Mouse (Mus musculus): Measurements from ENCODE around the gene Stk32c. TPM values are rescaled to one million over a fixed set of nuclear protein-coding genes. Genes with fewer than 3 reads are reported as not detected.

The Stk32c gene
- polyA plus RNA-seq, 1 experiment from 2014 or later: 0.07 TPM

GRCm38 (mm10) chr7:139233714-139234113, 20.6 kb upstream of the Stk32c start:
- Histone ChIP-seq H3K36me3 (ENCODE audit: control insufficient read depth, insufficient read depth) (no peaks in the 10 kb centered on the region), H3K9ac (ENCODE audit: low read length) (no peak overlapping the region), H3K27me3 (ENCODE audit: control insufficient read depth, insufficient read depth, low read length) (no peaks in the 10 kb centered on the region; the same call in 1 of the 2 replicates), H3K27ac (ENCODE audit: low read length) (peak overlapping the region; percentile 58), H3K9me3 (replicated peaks; ENCODE audit: control insufficient read depth, low read length) (no peaks in the 10 kb centered on the region), H3K4me3 (ENCODE audit: low read length) (no peak overlapping the region), H3K4me1 (ENCODE audit: control insufficient read depth, insufficient read depth, low read length) (peaks cover 34% of the 10 kb centered on the region), H3K4me2 (ENCODE audit: low read depth, low read length) (no peak overlapping the region)
- ATAC-seq (replicated peaks; ENCODE audit: extremely low read depth, insufficient read depth, low FRiP score): peak; percentile 81
- 1% methylated on average over 7 of the region's 7 CpGs for WGBS

GRCm38 (mm10) chr7:139230241-139230640, 17.1 kb upstream of the Stk32c start:
- Histone ChIP-seq H3K9ac (ENCODE audit: low read length) (no peak overlapping the region; the same call in 1 of the 2 replicates), H3K4me1 (ENCODE audit: control insufficient read depth, insufficient read depth, low read length) (peaks cover 52% of the 10 kb centered on the region), H3K36me3 (ENCODE audit: control insufficient read depth, insufficient read depth) (no peaks in the 10 kb centered on the region), H3K9me3 (replicated peaks; ENCODE audit: control insufficient read depth, low read length) (no peaks in the 10 kb centered on the region), H3K4me3 (ENCODE audit: low read length) (no peak overlapping the region), H3K27ac (ENCODE audit: low read length) (peak overlapping the region; percentile 78), H3K4me2 (ENCODE audit: low read depth, low read length) (no peak overlapping the region), H3K27me3 (ENCODE audit: control insufficient read depth, insufficient read depth, low read length) (no peaks in the 10 kb centered on the region; the same call in 1 of the 2 replicates)
- no peak for ATAC-seq (replicated peaks; ENCODE audit: extremely low read depth, insufficient read depth, low FRiP score)
- 68% methylated on average over 12 of the region's 12 CpGs for WGBS

GRCm38 (mm10) chr7:139229837-139230236, 16.7 kb upstream of the Stk32c start:
- H3K27me3 ChIP-seq (ENCODE audit: control insufficient read depth, insufficient read depth, low read length): no peaks in the 10 kb centered on the region; the same call in 1 of the 2 replicates
- ATAC-seq (replicated peaks; ENCODE audit: extremely low read depth, insufficient read depth, low FRiP score): no peak
- H3K4me1 ChIP-seq (ENCODE audit: control insufficient read depth, insufficient read depth, low read length): peaks cover 52% of the 10 kb centered on the region
- no peaks in the 10 kb centered on the region for H3K9me3 ChIP-seq (replicated peaks; ENCODE audit: control insufficient read depth, low read length)
- peak overlapping the region; percentile 78 for H3K27ac ChIP-seq (ENCODE audit: low read length)
- no peak overlapping the region; the same call in 1 of the 2 replicates for H3K9ac ChIP-seq (ENCODE audit: low read length)
- WGBS: 48% methylated on average over 5 of the region's 5 CpGs
- H3K4me2 ChIP-seq (ENCODE audit: low read depth, low read length): no peak overlapping the region
- H3K36me3 ChIP-seq (ENCODE audit: control insufficient read depth, insufficient read depth): no peaks in the 10 kb centered on the region
- no peak overlapping the region for H3K4me3 ChIP-seq (ENCODE audit: low read length)

GRCm38 (mm10) chr7:139228447-139229171, 15.5 kb upstream of the Stk32c start:
- Histone ChIP-seq H3K4me2 (ENCODE audit: low read depth, low read length) (peak overlapping the region; percentile 26; the same call in 1 of the 2 replicates), H3K27me3 (ENCODE audit: control insufficient read depth, insufficient read depth, low read length) (no peaks in the 10 kb centered on the region; the same call in 1 of the 2 replicates), H3K4me1 (ENCODE audit: control insufficient read depth, insufficient read depth, low read length) (peaks cover 41% of the 10 kb centered on the region), H3K4me3 (ENCODE audit: low read length) (no peak overlapping the region), H3K36me3 (ENCODE audit: control insufficient read depth, insufficient read depth) (no peaks in the 10 kb centered on the region), H3K9ac (ENCODE audit: low read length) (peak overlapping the region; percentile 28; the same call in 1 of the 2 replicates), H3K27ac (ENCODE audit: low read length) (peak overlapping the region; percentile 78), H3K9me3 (replicated peaks; ENCODE audit: control insufficient read depth, low read length) (no peaks in the 10 kb centered on the region)
- WGBS: 34% methylated on average over 6 of the region's 6 CpGs
- ATAC-seq (replicated peaks; ENCODE audit: extremely low read depth, insufficient read depth, low FRiP score): peak; percentile 75

GRCm38 (mm10) chr7:139226416-139226815, 13.3 kb upstream of the Stk32c start:
- no peak for ATAC-seq (replicated peaks; ENCODE audit: extremely low read depth, insufficient read depth, low FRiP score)
- no peaks in the 10 kb centered on the region for H3K27me3 ChIP-seq (ENCODE audit: control insufficient read depth, insufficient read depth, low read length)
- no peak overlapping the region for H3K4me2 ChIP-seq (ENCODE audit: low read depth, low read length)
- peaks cover 41% of the 10 kb centered on the region for H3K4me1 ChIP-seq (ENCODE audit: control insufficient read depth, insufficient read depth, low read length)
- H3K9me3 ChIP-seq (replicated peaks; ENCODE audit: control insufficient read depth, low read length): no peaks in the 10 kb centered on the region
- WGBS: 77% methylated on average over 7 of the region's 7 CpGs
- no peak overlapping the region for H3K9ac ChIP-seq (ENCODE audit: low read length)
- no peaks in the 10 kb centered on the region for H3K36me3 ChIP-seq (ENCODE audit: control insufficient read depth, insufficient read depth)
- H3K4me3 ChIP-seq (ENCODE audit: low read length): no peak overlapping the region
- no peak overlapping the region for H3K27ac ChIP-seq (ENCODE audit: low read length)

- Histone ChIP-seq H3K9ac (ENCODE audit: low read length) (no peak overlapping the region), H3K4me2 (ENCODE audit: low read depth, low read length) (no peak overlapping the region), H3K4me3 (ENCODE audit: low read length) (no peak overlapping the region), H3K27me3 (ENCODE audit: control insufficient read depth, insufficient read depth, low read length) (no peaks in the 10 kb centered on the region), H3K9me3 (replicated peaks; ENCODE audit: control insufficient read depth, low read length) (no peaks in the 10 kb centered on the region), H3K27ac (ENCODE audit: low read length) (peak overlapping the region; percentile 32), H3K36me3 (ENCODE audit: control insufficient read depth, insufficient read depth) (no peaks in the 10 kb centered on the region), H3K4me1 (ENCODE audit: control insufficient read depth, insufficient read depth, low read length) (peaks cover 34% of the 10 kb centered on the region)
- WGBS: 46% methylated on average over 8 of the region's 8 CpGs
- no peak for ATAC-seq (replicated peaks; ENCODE audit: extremely low read depth, insufficient read depth, low FRiP score)
These were observed 11.6 kb upstream of the Stk32c start for GRCm38 (mm10) chr7:139224725-139225124.

- H3K9me3 ChIP-seq (replicated peaks; ENCODE audit: control insufficient read depth, low read length): no peaks in the 10 kb centered on the region
- H3K4me2 ChIP-seq (ENCODE audit: low read depth, low read length): no peak overlapping the region
- H3K4me3 ChIP-seq (ENCODE audit: low read length): no peak overlapping the region
- 63% methylated on average over 1 of the region's 1 CpGs for WGBS
- 0 out of 2 replicates have a peak overlapping the region, but pooled peaks have one; percentile 32 for H3K27ac ChIP-seq (ENCODE audit: low read length)
- H3K36me3 ChIP-seq (ENCODE audit: control insufficient read depth, insufficient read depth): no peaks in the 10 kb centered on the region
- no peaks in the 10 kb centered on the region for H3K27me3 ChIP-seq (ENCODE audit: control insufficient read depth, insufficient read depth, low read length)
- no peak for ATAC-seq (replicated peaks; ENCODE audit: extremely low read depth, insufficient read depth, low FRiP score)
- no peak overlapping the region for H3K9ac ChIP-seq (ENCODE audit: low read length)
- H3K4me1 ChIP-seq (ENCODE audit: control insufficient read depth, insufficient read depth, low read length): peaks cover 31% of the 10 kb centered on the region
These were observed 11.0 kb upstream of the Stk32c start for GRCm38 (mm10) chr7:139224070-139224469.

GRCm38 (mm10) chr7:139222341-139222740, 9.2 kb upstream of the Stk32c start:
- Histone ChIP-seq H3K27me3 (ENCODE audit: control insufficient read depth, insufficient read depth, low read length) (no peaks in the 10 kb centered on the region), H3K4me1 (ENCODE audit: control insufficient read depth, insufficient read depth, low read length) (peaks cover 23% of the 10 kb centered on the region), H3K4me3 (ENCODE audit: low read length) (no peak overlapping the region), H3K36me3 (ENCODE audit: control insufficient read depth, insufficient read depth) (no peaks in the 10 kb centered on the region), H3K9ac (ENCODE audit: low read length) (no peak overlapping the region), H3K27ac (ENCODE audit: low read length) (no peak overlapping the region), H3K4me2 (ENCODE audit: low read depth, low read length) (no peak overlapping the region), H3K9me3 (replicated peaks; ENCODE audit: control insufficient read depth, low read length) (no peaks in the 10 kb centered on the region)
- no peak for ATAC-seq (replicated peaks; ENCODE audit: extremely low read depth, insufficient read depth, low FRiP score)
- 85% methylated on average over 4 of the region's 4 CpGs for WGBS

- no peak overlapping the region for H3K9ac ChIP-seq (ENCODE audit: low read length)
- WGBS: 90% methylated on average over 2 of the region's 2 CpGs
- H3K9me3 ChIP-seq (replicated peaks; ENCODE audit: control insufficient read depth, low read length): no peaks in the 10 kb centered on the region
- H3K4me2 ChIP-seq (ENCODE audit: low read depth, low read length): no peak overlapping the region
- H3K4me3 ChIP-seq (ENCODE audit: low read length): no peak overlapping the region
- H3K36me3 ChIP-seq (ENCODE audit: control insufficient read depth, insufficient read depth): no peaks in the 10 kb centered on the region
- H3K27me3 ChIP-seq (ENCODE audit: control insufficient read depth, insufficient read depth, low read length): no peaks in the 10 kb centered on the region
- H3K27ac ChIP-seq (ENCODE audit: low read length): no peak overlapping the region
- ATAC-seq (replicated peaks; ENCODE audit: extremely low read depth, insufficient read depth, low FRiP score): no peak
- peaks cover 18% of the 10 kb centered on the region for H3K4me1 ChIP-seq (ENCODE audit: control insufficient read depth, insufficient read depth, low read length)
These were observed 8.7 kb upstream of the Stk32c start for GRCm38 (mm10) chr7:139221856-139222255.
